Mouse (Mus musculus): ENCODE results near the gene Mup10.
"Not testable (repeated sequence)": the region's sequence is repeated elsewhere in the genome, so short reads cannot be mapped to it uniquely, and the experiment has no call there.

The Mup10 gene

DNA sequence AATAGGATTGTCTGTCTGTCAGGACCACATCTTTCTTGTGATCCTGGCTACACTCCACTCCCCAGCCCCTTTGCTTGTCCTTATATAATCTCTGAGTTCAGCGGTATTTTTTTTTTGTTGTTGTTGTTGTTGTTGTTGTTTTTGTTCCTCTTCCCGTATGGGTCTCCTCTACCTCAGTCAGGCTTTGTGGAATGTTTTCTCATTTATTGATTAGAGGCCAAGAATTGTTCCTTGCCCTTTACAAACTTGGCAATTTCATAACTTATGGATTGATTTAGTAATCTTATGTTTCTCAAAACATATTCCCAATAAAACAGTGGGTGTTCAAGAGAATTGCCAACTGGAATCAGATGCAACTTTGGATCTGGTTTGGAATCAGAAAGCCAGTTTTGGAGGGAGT, at the start of gene Mup10:
Gene Mup10 (minus strand): TSS at position 101 of the 400 bp plus-strand sequence.
- DNase-seq, result not testable (repeated sequence)
